In genomic region chr9:113726991-113727680, GRCm38 (mm10) we compare ENCODE assay signal across 17 mouse cellular contexts. TPM values are rescaled to one million over a fixed set of nuclear protein-coding genes. Genes with fewer than 3 reads are reported as not detected.
DNase-seq lines count a peak whose midpoint lies in the region; ATAC-seq and TF ChIP-seq lines count a peak whose summit lies in the region.
"Had no signal": no experiment of that assay in that cellular context is flagged by ENCODE, and none has a peak within 500 bp of the region (broad histone marks: within the 10 kb centered on the region; RNA-seq: fewer than 3 reads in every experiment).

No protein-coding gene starts in this region.

- no peak for TF ChIP-seq CTCF in bone marrow macrophage, adult 2 months (IDR thresholded peaks at IDR 0.05; ENCODE audit: low read depth, low read length)
- no peak for TF ChIP-seq CTCF in stomach, postnatal 0 days (IDR thresholded peaks at IDR 0.05; ENCODE audit: low read depth)

- H3K36me3 ChIP-seq in lung, embryonic 15.5 days, result no peaks in the 10 kb centered on the region
- no peaks in the 10 kb centered on the region for H3K36me3 ChIP-seq in stomach, postnatal 0 days (ENCODE audit: control insufficient read depth, insufficient read depth, low read length)
- H3K36me3 ChIP-seq in forebrain, embryonic 15.5 days, result no peaks in the 10 kb centered on the region
- H3K36me3 ChIP-seq: embryonic facial prominence, embryonic 12.5 days; heart, embryonic 12.5 days; hindbrain, embryonic 15.5 days had no signal

- no peak for TF ChIP-seq POLR2A in bone marrow macrophage, adult 2 months (IDR thresholded peaks at IDR 0.05; ENCODE audit: borderline replicate concordance, low read depth, low read length)

- peak; percentile 27; the same call in 1 of the 2 replicates for ATAC-seq in lung, embryonic 15.5 days (ENCODE audit: borderline replicate concordance, extremely low read depth, low FRiP score, low TSS enrichment)
- peak; percentile 49 for ATAC-seq in megakaryocyte progenitor cell, adult 5-6 weeks (replicated peaks; ENCODE audit: poor library complexity)
- ATAC-seq in stomach, postnatal 0 days (ENCODE audit: low FRiP score, low TSS enrichment), result peak; percentile 67
- no peak for ATAC-seq in forebrain, embryonic 15.5 days (replicated peaks)
- ATAC-seq: activated CD4-positive, CD25-positive, alpha-beta regulatory T cell, adult 4 months; forebrain, embryonic 16.5 days; Patski had no signal

- H3K27me3 ChIP-seq in lung, embryonic 15.5 days, result no peaks in the 10 kb centered on the region
- H3K27me3 ChIP-seq in stomach, postnatal 0 days (ENCODE audit: control insufficient read depth, insufficient read depth, low read length), result no peaks in the 10 kb centered on the region
- no peaks in the 10 kb centered on the region for H3K27me3 ChIP-seq in forebrain, embryonic 15.5 days
- H3K27me3 ChIP-seq: embryonic facial prominence, embryonic 12.5 days; heart, embryonic 12.5 days; hindbrain, embryonic 15.5 days; Patski had no signal

- 79% methylated on average over 18 of the region's 18 CpGs for WGBS in lung, embryonic 15.5 days
- WGBS in stomach, postnatal 0 days, result 67% methylated on average over 18 of the region's 18 CpGs
- whole genome bisulfite sequencing in forebrain, embryonic 15.5 days, result 88% methylated on average over 18 of the region's 18 CpGs

- no peak overlapping the region for H3K9ac ChIP-seq in lung, embryonic 15.5 days
- no peak overlapping the region for H3K9ac ChIP-seq in stomach, postnatal 0 days (ENCODE audit: low read length)
- no peak overlapping the region for H3K9ac ChIP-seq in forebrain, embryonic 15.5 days (replicated peaks)
- H3K9ac ChIP-seq: embryonic facial prominence, embryonic 12.5 days; heart, embryonic 12.5 days; hindbrain, embryonic 15.5 days had no signal

- H3K9me3 ChIP-seq in lung, embryonic 15.5 days, result no peaks in the 10 kb centered on the region
- H3K9me3 ChIP-seq in stomach, postnatal 0 days (ENCODE audit: control insufficient read depth, low read length), result no peaks in the 10 kb centered on the region
- H3K9me3 ChIP-seq in forebrain, embryonic 15.5 days, result no peaks in the 10 kb centered on the region
- H3K9me3 ChIP-seq: embryonic facial prominence, embryonic 12.5 days; heart, embryonic 12.5 days; hindbrain, embryonic 15.5 days had no signal

- no peak overlapping the region for H3K27ac ChIP-seq in lung, embryonic 15.5 days
- H3K27ac ChIP-seq in bone marrow macrophage, adult 2 months (ENCODE audit: insufficient read depth, low read depth, low read length), result peak overlapping the region; percentile 23; the same call in 1 of the 2 replicates
- no peak overlapping the region for H3K27ac ChIP-seq in stomach, postnatal 0 days (replicated peaks)
- no peak overlapping the region for H3K27ac ChIP-seq in forebrain, embryonic 15.5 days (replicated peaks)
- H3K27ac ChIP-seq: embryonic facial prominence, embryonic 12.5 days; hindbrain, embryonic 15.5 days had no signal

- no peak for TF ChIP-seq EP300 in stomach, postnatal 0 days (optimal IDR thresholded peaks at IDR 0.05)

- no peak overlapping the region for H3K4me3 ChIP-seq in lung, embryonic 15.5 days
- no peak overlapping the region for H3K4me3 ChIP-seq in bone marrow macrophage, adult 2 months (ENCODE audit: insufficient read depth, low read length)
- H3K4me3 ChIP-seq in stomach, postnatal 0 days (ENCODE audit: low read depth, low read length), result no peak overlapping the region
- no peak overlapping the region for H3K4me3 ChIP-seq in forebrain, embryonic 15.5 days
- H3K4me3 ChIP-seq: embryonic facial prominence, embryonic 12.5 days; heart, embryonic 12.5 days; hindbrain, embryonic 15.5 days had no signal

- H3K4me1 ChIP-seq in lung, embryonic 15.5 days, result no peaks in the 10 kb centered on the region
- peaks cover 41% of the 10 kb centered on the region for H3K4me1 ChIP-seq in bone marrow macrophage, adult 2 months (ENCODE audit: control insufficient read depth, insufficient read depth, low read length)
- H3K4me1 ChIP-seq in stomach, postnatal 0 days (replicated peaks; ENCODE audit: control insufficient read depth, insufficient read depth), result no peaks in the 10 kb centered on the region
- H3K4me1 ChIP-seq in forebrain, embryonic 15.5 days, result no peaks in the 10 kb centered on the region
- H3K4me1 ChIP-seq: embryonic facial prominence, embryonic 12.5 days; heart, embryonic 12.5 days; hindbrain, embryonic 15.5 days had no signal

- H3K4me2 ChIP-seq in lung, embryonic 15.5 days, result no peak overlapping the region
- no peak overlapping the region for H3K4me2 ChIP-seq in stomach, postnatal 0 days (replicated peaks; ENCODE audit: low read depth)
- H3K4me2 ChIP-seq in forebrain, embryonic 15.5 days (replicated peaks), result no peak overlapping the region
- H3K4me2 ChIP-seq: embryonic facial prominence, embryonic 12.5 days; heart, embryonic 12.5 days; hindbrain, embryonic 15.5 days had no signal

- no peak for DNase-seq in lung, postnatal 25 days (ENCODE audit: low spot score)
- peak; percentile 34 for DNase-seq in stomach, postnatal 0 days (ENCODE audit: low spot score)
- DNase-seq in spleen, postnatal 14 days (ENCODE audit: low spot score in 2 of 2), result no peak
- DNase-seq: adrenal gland, postnatal 14 days; cerebellum, adult 2 months; cerebellum, postnatal 10 days; gastrocnemius, postnatal 14 days had no signal

RNA-seq across cellular contexts. Expression of gene Clasp2, which starts 14.1 kb away (rescaled TPM):
- 25.7 and 27.3 TPM in 2 replicates for polyA plus RNA-seq in lung, embryonic 15.5 days (2015; fragmentation: Nextera tagmentation; extraction: Ambion mirVana)
- polyA plus RNA-seq in bone marrow macrophage, adult 2 months (2012; ENCODE audit: insufficient read depth, insufficient read length, missing spikeins), result 44.6 and 50.5 TPM in 2 replicates
- total RNA-seq in megakaryocyte progenitor cell, adult 5-6 weeks (2015), result 47.0 and 47.4 TPM in 2 replicates
- 37.5 and 38.1 TPM in 2 replicates for total RNA-seq in megakaryocyte progenitor cell, adult 5-6 weeks (2017)
- 8.4 and 8.6 TPM in 2 replicates for polyA plus RNA-seq in stomach, postnatal 0 days (2015; fragmentation: Nextera tagmentation; extraction: Ambion mirVana)
- polyA plus RNA-seq in forebrain, embryonic 15.5 days (2015; fragmentation: Nextera tagmentation; extraction: Ambion mirVana), result 122 and 123 TPM in 2 replicates

RNA-seq across cellular contexts. Expression of gene Pdcd6ip, which starts 19.1 kb away (rescaled TPM):
- 69.7 and 75.9 TPM in 2 replicates for polyA plus RNA-seq in lung, embryonic 15.5 days (2015; fragmentation: Nextera tagmentation; extraction: Ambion mirVana)
- 154 and 162 TPM in 2 replicates for polyA plus RNA-seq in bone marrow macrophage, adult 2 months (2012; ENCODE audit: insufficient read depth, insufficient read length, missing spikeins)
- total RNA-seq in megakaryocyte progenitor cell, adult 5-6 weeks (2015), result 114 and 122 TPM in 2 replicates
- total RNA-seq in megakaryocyte progenitor cell, adult 5-6 weeks (2017), result 42.8 and 54.2 TPM in 2 replicates
- polyA plus RNA-seq in stomach, postnatal 0 days (2015; fragmentation: Nextera tagmentation; extraction: Ambion mirVana), result 69.4 and 70.8 TPM in 2 replicates
- polyA plus RNA-seq in forebrain, embryonic 15.5 days (2015; fragmentation: Nextera tagmentation; extraction: Ambion mirVana), result 41.5 and 41.9 TPM in 2 replicates
